Mouse (Mus musculus): ENCODE measurements around the gene Abca2. TPM values are rescaled to one million over a fixed set of nuclear protein-coding genes. Genes with fewer than 3 reads are reported as not detected.

Gene Abca2
- total and polyA plus RNA-seq, 2 experiments from 2014 or later: 2.4 to 32.0 TPM

DNA sequence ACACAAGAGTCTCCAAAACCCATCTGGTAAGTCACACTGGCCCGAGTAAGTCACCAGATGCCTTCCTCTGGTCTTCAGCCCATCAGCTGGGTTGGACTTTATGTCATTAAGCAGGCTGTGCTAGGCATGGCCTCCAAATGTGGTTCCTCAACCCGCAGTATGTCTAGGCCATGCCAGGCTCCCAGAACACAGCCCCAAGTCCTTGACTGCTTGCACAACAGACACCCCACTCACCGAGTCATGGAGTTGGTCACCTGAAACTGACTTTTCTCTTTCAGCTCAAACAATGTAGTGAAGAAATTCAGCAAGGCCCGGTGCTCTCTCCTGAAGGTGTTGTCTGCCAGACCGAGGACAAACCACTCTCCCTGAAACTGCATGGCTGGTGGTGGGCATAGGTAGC, 64.5 kb downstream of the Abca2 start:
- no peak for ATAC-seq (ENCODE audit: insufficient read depth, low read depth)
- no peak overlapping the region for H3K4me3 ChIP-seq (ENCODE audit: low read depth, low read length)

DNA sequence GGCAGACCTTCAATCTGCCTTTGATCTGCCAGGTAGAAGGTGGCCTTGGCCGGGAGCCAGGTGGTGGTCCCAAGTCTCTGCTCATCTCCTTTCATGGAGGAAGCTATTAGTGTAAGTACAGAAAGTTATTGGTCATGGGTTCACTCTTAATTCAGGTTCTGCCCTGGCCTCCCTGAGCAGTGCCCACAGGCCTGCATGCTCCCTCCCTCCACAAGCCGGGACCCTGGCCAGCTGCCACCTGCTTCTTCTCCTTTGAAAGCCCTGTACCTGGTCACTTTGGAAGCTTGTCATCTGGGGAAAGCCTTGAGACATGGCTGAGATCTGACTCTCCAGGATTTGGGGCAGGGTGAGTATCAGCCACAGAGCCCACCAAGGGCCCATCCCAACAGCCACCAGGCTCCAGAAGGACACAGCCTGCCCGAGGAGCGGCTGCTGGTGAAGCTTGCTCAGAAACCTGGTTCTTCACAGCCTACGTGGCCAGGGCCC, 65.0 kb downstream of the Abca2 start, which contains the start of gene Lcn12:
Gene Lcn12, minus strand, starts transcription at position 436 of the 486 bp plus-strand sequence.
- no peaks in the 10 kb centered on the region for H3K4me1 ChIP-seq (ENCODE audit: control insufficient read depth, insufficient read depth)
- H3K4me3 ChIP-seq (ENCODE audit: low read depth, low read length): no peak within 1 kb of the TSS
- 69% methylated on average over 5 of the region's 5 CpGs for WGBS
- 0 out of 2 replicates have a peak, but pooled peaks cover 2% of the 10 kb centered on the region for H3K27me3 ChIP-seq (ENCODE audit: control insufficient read depth, insufficient read depth, low read length)
- H3K9me3 ChIP-seq (replicated peaks; ENCODE audit: control insufficient read depth, low read length): no peaks in the 10 kb centered on the region
- ATAC-seq (ENCODE audit: insufficient read depth, low read depth) (no peak), DNase-seq (ENCODE audit: low spot score) (no peak)
- TF ChIP-seq EP300 (IDR thresholded peaks at IDR 0.05; ENCODE audit: low read depth): no peak
- H3K27ac ChIP-seq (ENCODE audit: low read depth): no peak within 1 kb of the TSS
- H3K9ac ChIP-seq (replicated peaks; ENCODE audit: low read depth, low read length): no peak within 1 kb of the TSS
- no peaks in the 10 kb centered on the region for H3K36me3 ChIP-seq (replicated peaks; ENCODE audit: control insufficient read depth, insufficient read depth, low read length)
- H3K4me2 ChIP-seq (ENCODE audit: low read depth, low read length): no peak within 1 kb of the TSS

More for the DNA sequence above, 64.5 kb downstream of the Abca2 start:
- Histone ChIP-seq H3K9ac (replicated peaks; ENCODE audit: low read depth, low read length) (no peak overlapping the region), H3K4me2 (ENCODE audit: low read depth, low read length) (no peak overlapping the region), H3K4me1 (ENCODE audit: control insufficient read depth, insufficient read depth) (no peaks in the 10 kb centered on the region), H3K27me3 (ENCODE audit: control insufficient read depth, insufficient read depth, low read length) (0 out of 2 replicates have a peak, but pooled peaks cover 2% of the 10 kb centered on the region), H3K36me3 (replicated peaks; ENCODE audit: control insufficient read depth, insufficient read depth, low read length) (no peaks in the 10 kb centered on the region), H3K27ac (ENCODE audit: low read depth) (no peak overlapping the region), H3K9me3 (replicated peaks; ENCODE audit: control insufficient read depth, low read length) (no peaks in the 10 kb centered on the region)
- WGBS: 67% methylated on average over 5 of the region's 5 CpGs
- TF ChIP-seq CTCF (IDR thresholded peaks at IDR 0.05; ENCODE audit: low read depth) (no peak), EP300 (IDR thresholded peaks at IDR 0.05; ENCODE audit: low read depth) (no peak)
- DNase-seq (ENCODE audit: low spot score): no peak

DNA sequence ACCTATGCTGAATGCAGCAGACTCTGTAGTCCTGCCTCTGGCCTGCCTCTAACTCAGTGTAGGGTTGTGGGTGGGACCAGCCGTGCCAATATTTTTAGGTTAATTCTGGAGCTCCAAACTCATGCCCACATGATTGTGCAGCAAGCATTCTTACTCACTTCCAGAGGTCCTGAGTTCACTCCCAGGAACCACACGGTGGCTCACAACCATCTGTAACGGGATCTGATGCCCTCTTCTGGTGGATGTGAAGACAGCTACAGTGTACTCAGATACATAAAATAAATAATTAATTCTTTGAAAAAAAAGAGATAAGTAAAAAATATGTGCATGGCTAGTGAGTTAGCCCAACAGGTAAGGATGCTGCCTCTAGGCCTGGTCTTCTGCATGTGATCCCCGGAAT, 68.0 kb downstream of the Abca2 start:
- H3K4me3 ChIP-seq (ENCODE audit: low read depth, low read length): no peak overlapping the region
- no peak overlapping the region for H3K27ac ChIP-seq (ENCODE audit: low read depth)
- no peak overlapping the region for H3K4me2 ChIP-seq (ENCODE audit: low read depth, low read length)
- DNase-seq (ENCODE audit: low spot score) (no peak), ATAC-seq (ENCODE audit: insufficient read depth, low read depth) (no peak)
- 0 out of 2 replicates have a peak, but pooled peaks cover 2% of the 10 kb centered on the region for H3K27me3 ChIP-seq (ENCODE audit: control insufficient read depth, insufficient read depth, low read length)
- H3K9me3 ChIP-seq (replicated peaks; ENCODE audit: control insufficient read depth, low read length): no peaks in the 10 kb centered on the region
- H3K9ac ChIP-seq (replicated peaks; ENCODE audit: low read depth, low read length): no peak overlapping the region
- no peaks in the 10 kb centered on the region for H3K36me3 ChIP-seq (replicated peaks; ENCODE audit: control insufficient read depth, insufficient read depth, low read length)
- H3K4me1 ChIP-seq (ENCODE audit: control insufficient read depth, insufficient read depth): peaks cover 9% of the 10 kb centered on the region
- WGBS: 42% methylated on average over 4 of the region's 4 CpGs
- peak; percentile 59 for TF ChIP-seq CTCF (IDR thresholded peaks at IDR 0.05; ENCODE audit: low read depth)
- TF ChIP-seq EP300 (IDR thresholded peaks at IDR 0.05; ENCODE audit: low read depth): no peak

Small RNAs within 50 kb of the gene (microRNA-seq; reads per million reads assigned to microRNA genes)
- gene Mir3087: not detected

Other genes with a start within 250 kb of the Abca2 start
Only the 30 nearest of the 43 such genes appear.
- 2.4 and 4.1 TPM in 2 replicates for gene Rnf208, start 186.4 kb upstream of the Abca2 start, total RNA-seq (2014; rRNA removed; ENCODE audit: low replicate concordance)
- 0.92 and 1.1 TPM in 2 replicates for gene Rnf208, start 186.4 kb upstream of the Abca2 start, polyA plus RNA-seq (2015; fragmentation: Nextera tagmentation; extraction: Ambion mirVana)
- gene Cysrt1, start 186.3 kb upstream of the Abca2 start, total RNA-seq (2014; rRNA removed; ENCODE audit: low replicate concordance): not detected in 2 replicates
- not detected in 2 replicates for gene Cysrt1, start 186.3 kb upstream of the Abca2 start, polyA plus RNA-seq (2015; fragmentation: Nextera tagmentation; extraction: Ambion mirVana)
- gene AL732309.1, start 181.8 kb upstream of the Abca2 start, total RNA-seq (2014; rRNA removed; ENCODE audit: low replicate concordance): 4.8 and 6.9 TPM in 2 replicates
- 0.97 and 1.6 TPM in 2 replicates for gene AL732309.1, start 181.8 kb upstream of the Abca2 start, polyA plus RNA-seq (2015; fragmentation: Nextera tagmentation; extraction: Ambion mirVana)
- gene Tmem203, start 173.3 kb upstream of the Abca2 start, total RNA-seq (2014; rRNA removed; ENCODE audit: low replicate concordance): 35.3 and 42.0 TPM in 2 replicates
- gene Tmem203, start 173.3 kb upstream of the Abca2 start, polyA plus RNA-seq (2015; fragmentation: Nextera tagmentation; extraction: Ambion mirVana): 25.6 and 26.5 TPM in 2 replicates
- gene Tprn, start 166.1 kb upstream of the Abca2 start, total RNA-seq (2014; rRNA removed; ENCODE audit: low replicate concordance): 5.2 and 5.4 TPM in 2 replicates
- 3.6 and 3.7 TPM in 2 replicates for gene Tprn, start 166.1 kb upstream of the Abca2 start, polyA plus RNA-seq (2015; fragmentation: Nextera tagmentation; extraction: Ambion mirVana)
- 58.9 and 110 TPM in 2 replicates for gene Ssna1, start 156.3 kb upstream of the Abca2 start, total RNA-seq (2014; rRNA removed; ENCODE audit: low replicate concordance)
- gene Ssna1, start 156.3 kb upstream of the Abca2 start, polyA plus RNA-seq (2015; fragmentation: Nextera tagmentation; extraction: Ambion mirVana): 111 and 117 TPM in 2 replicates
- 31.4 and 48.6 TPM in 2 replicates for gene Anapc2, start 156.2 kb upstream of the Abca2 start, total RNA-seq (2014; rRNA removed; ENCODE audit: low replicate concordance)
- 41.0 and 46.5 TPM in 2 replicates for gene Anapc2, start 156.2 kb upstream of the Abca2 start, polyA plus RNA-seq (2015; fragmentation: Nextera tagmentation; extraction: Ambion mirVana)
- not detected in 2 replicates for gene Tmem210, start 140.6 kb upstream of the Abca2 start, total RNA-seq (2014; rRNA removed; ENCODE audit: low replicate concordance)
- gene Tmem210, start 140.6 kb upstream of the Abca2 start, polyA plus RNA-seq (2015; fragmentation: Nextera tagmentation; extraction: Ambion mirVana): not detected in 2 replicates
- not detected in 2 replicates for gene Lrrc26, start 138.8 kb upstream of the Abca2 start, total RNA-seq (2014; rRNA removed; ENCODE audit: low replicate concordance)
- 1.2 TPM in 1 of 2 replicates, not detected in the other for gene Lrrc26, start 138.8 kb upstream of the Abca2 start, polyA plus RNA-seq (2015; fragmentation: Nextera tagmentation; extraction: Ambion mirVana)
- 0.46 TPM in 1 of 2 replicates, not detected in the other for gene Grin1, start 109.5 kb upstream of the Abca2 start, total RNA-seq (2014; rRNA removed; ENCODE audit: low replicate concordance)
- not detected in 2 replicates for gene Grin1, start 109.5 kb upstream of the Abca2 start, polyA plus RNA-seq (2015; fragmentation: Nextera tagmentation; extraction: Ambion mirVana)
- 20.1 and 41.2 TPM in 2 replicates for gene Man1b1, start 96.4 kb upstream of the Abca2 start, total RNA-seq (2014; rRNA removed; ENCODE audit: low replicate concordance)
- 18.8 and 19.5 TPM in 2 replicates for gene Man1b1, start 96.4 kb upstream of the Abca2 start, polyA plus RNA-seq (2015; fragmentation: Nextera tagmentation; extraction: Ambion mirVana)
- gene Dpp7, start 72.3 kb upstream of the Abca2 start, total RNA-seq (2014; rRNA removed; ENCODE audit: low replicate concordance): 9.0 and 13.2 TPM in 2 replicates
- 4.3 and 4.6 TPM in 2 replicates for gene Dpp7, start 72.3 kb upstream of the Abca2 start, polyA plus RNA-seq (2015; fragmentation: Nextera tagmentation; extraction: Ambion mirVana)
- 1.3 and 10.9 TPM in 2 replicates for gene Uap1l1, start 63.0 kb upstream of the Abca2 start, total RNA-seq (2014; rRNA removed; ENCODE audit: low replicate concordance)
- 13.0 and 14.3 TPM in 2 replicates for gene Uap1l1, start 63.0 kb upstream of the Abca2 start, polyA plus RNA-seq (2015; fragmentation: Nextera tagmentation; extraction: Ambion mirVana)
- 14.0 and 26.1 TPM in 2 replicates for gene Sapcd2, start 56.4 kb upstream of the Abca2 start, total RNA-seq (2014; rRNA removed; ENCODE audit: low replicate concordance)
- 5.6 and 6.4 TPM in 2 replicates for gene Sapcd2, start 56.4 kb upstream of the Abca2 start, polyA plus RNA-seq (2015; fragmentation: Nextera tagmentation; extraction: Ambion mirVana)
- 7.9 and 44.8 TPM in 2 replicates for gene Entpd2, start 32.8 kb upstream of the Abca2 start, total RNA-seq (2014; rRNA removed; ENCODE audit: low replicate concordance)
- gene Entpd2, start 32.8 kb upstream of the Abca2 start, polyA plus RNA-seq (2015; fragmentation: Nextera tagmentation; extraction: Ambion mirVana): 3.5 and 4.2 TPM in 2 replicates
- gene Npdc1, start 29.4 kb upstream of the Abca2 start, total RNA-seq (2014; rRNA removed; ENCODE audit: low replicate concordance): 43.0 and 49.7 TPM in 2 replicates
- gene Npdc1, start 29.4 kb upstream of the Abca2 start, polyA plus RNA-seq (2015; fragmentation: Nextera tagmentation; extraction: Ambion mirVana): 21.0 and 24.5 TPM in 2 replicates
- gene Fut7, start 5.4 kb upstream of the Abca2 start, total RNA-seq (2014; rRNA removed; ENCODE audit: low replicate concordance): not detected in 2 replicates
- not detected in 2 replicates for gene Fut7, start 5.4 kb upstream of the Abca2 start, polyA plus RNA-seq (2015; fragmentation: Nextera tagmentation; extraction: Ambion mirVana)
- gene Clic3, start 28.1 kb downstream of the Abca2 start, total RNA-seq (2014; rRNA removed; ENCODE audit: low replicate concordance): 2.4 and 4.5 TPM in 2 replicates
- 6.5 and 7.4 TPM in 2 replicates for gene Clic3, start 28.1 kb downstream of the Abca2 start, polyA plus RNA-seq (2015; fragmentation: Nextera tagmentation; extraction: Ambion mirVana)
- 71.9 and 90.7 TPM in 2 replicates for gene Paxx, start 32.4 kb downstream of the Abca2 start, total RNA-seq (2014; rRNA removed; ENCODE audit: low replicate concordance)
- 42.7 and 45.5 TPM in 2 replicates for gene Paxx, start 32.4 kb downstream of the Abca2 start, polyA plus RNA-seq (2015; fragmentation: Nextera tagmentation; extraction: Ambion mirVana)
- 708 and 711 TPM in 2 replicates for gene Ptgds, start 41.3 kb downstream of the Abca2 start, total RNA-seq (2014; rRNA removed; ENCODE audit: low replicate concordance)
- gene Ptgds, start 41.3 kb downstream of the Abca2 start, polyA plus RNA-seq (2015; fragmentation: Nextera tagmentation; extraction: Ambion mirVana): 356 and 359 TPM in 2 replicates
- not detected in 2 replicates for gene Lcn12, start 65.2 kb downstream of the Abca2 start, total RNA-seq (2014; rRNA removed; ENCODE audit: low replicate concordance)
- not detected in 2 replicates for gene Lcn12, start 65.2 kb downstream of the Abca2 start, polyA plus RNA-seq (2015; fragmentation: Nextera tagmentation; extraction: Ambion mirVana)
- gene Fbxw5, start 72.0 kb downstream of the Abca2 start, total RNA-seq (2014; rRNA removed; ENCODE audit: low replicate concordance): 115 and 141 TPM in 2 replicates
- 70.6 and 76.5 TPM in 2 replicates for gene Fbxw5, start 72.0 kb downstream of the Abca2 start, polyA plus RNA-seq (2015; fragmentation: Nextera tagmentation; extraction: Ambion mirVana)
- gene C8g, start 73.0 kb downstream of the Abca2 start, total RNA-seq (2014; rRNA removed; ENCODE audit: low replicate concordance): 1.6 and 9.0 TPM in 2 replicates
- gene C8g, start 73.0 kb downstream of the Abca2 start, polyA plus RNA-seq (2015; fragmentation: Nextera tagmentation; extraction: Ambion mirVana): 2.4 and 4.0 TPM in 2 replicates
- 5.1 and 6.3 TPM in 2 replicates for gene Traf2, start 118.2 kb downstream of the Abca2 start, total RNA-seq (2014; rRNA removed; ENCODE audit: low replicate concordance)
- gene Traf2, start 118.2 kb downstream of the Abca2 start, polyA plus RNA-seq (2015; fragmentation: Nextera tagmentation; extraction: Ambion mirVana): 14.2 and 15.8 TPM in 2 replicates
- gene Edf1, start 129.1 kb downstream of the Abca2 start, total RNA-seq (2014; rRNA removed; ENCODE audit: low replicate concordance): 112 and 136 TPM in 2 replicates
- gene Edf1, start 129.1 kb downstream of the Abca2 start, polyA plus RNA-seq (2015; fragmentation: Nextera tagmentation; extraction: Ambion mirVana): 314 and 343 TPM in 2 replicates
- gene Mamdc4, start 146.1 kb downstream of the Abca2 start, total RNA-seq (2014; rRNA removed; ENCODE audit: low replicate concordance): 1.7 and 2.0 TPM in 2 replicates
- 0.14 and 1.6 TPM in 2 replicates for gene Mamdc4, start 146.1 kb downstream of the Abca2 start, polyA plus RNA-seq (2015; fragmentation: Nextera tagmentation; extraction: Ambion mirVana)
- 37.9 and 43.3 TPM in 2 replicates for gene Phpt1, start 146.5 kb downstream of the Abca2 start, total RNA-seq (2014; rRNA removed; ENCODE audit: low replicate concordance)
- gene Phpt1, start 146.5 kb downstream of the Abca2 start, polyA plus RNA-seq (2015; fragmentation: Nextera tagmentation; extraction: Ambion mirVana): 248 and 255 TPM in 2 replicates
- not detected in 2 replicates for gene Ajm1, start 153.1 kb downstream of the Abca2 start, total RNA-seq (2014; rRNA removed; ENCODE audit: low replicate concordance)
- not detected in 2 replicates for gene Ajm1, start 153.1 kb downstream of the Abca2 start, polyA plus RNA-seq (2015; fragmentation: Nextera tagmentation; extraction: Ambion mirVana)
- gene Rabl6, start 179.8 kb downstream of the Abca2 start, total RNA-seq (2014; rRNA removed; ENCODE audit: low replicate concordance): 52.1 and 89.9 TPM in 2 replicates
- gene Rabl6, start 179.8 kb downstream of the Abca2 start, polyA plus RNA-seq (2015; fragmentation: Nextera tagmentation; extraction: Ambion mirVana): 28.7 and 30.7 TPM in 2 replicates
- not detected in 2 replicates for gene Ccdc183, start 189.0 kb downstream of the Abca2 start, total RNA-seq (2014; rRNA removed; ENCODE audit: low replicate concordance)
- 0.22 and 0.23 TPM in 2 replicates for gene Ccdc183, start 189.0 kb downstream of the Abca2 start, polyA plus RNA-seq (2015; fragmentation: Nextera tagmentation; extraction: Ambion mirVana)